Mouse (Mus musculus): ENCODE data around the gene Tmem38b. TPM values are rescaled to one million over a fixed set of nuclear protein-coding genes. Genes with fewer than 3 reads are reported as not detected.

Gene Tmem38b
- polyA plus RNA-seq, 1 experiment from 2014 or later, result 8.0 TPM

DNA sequence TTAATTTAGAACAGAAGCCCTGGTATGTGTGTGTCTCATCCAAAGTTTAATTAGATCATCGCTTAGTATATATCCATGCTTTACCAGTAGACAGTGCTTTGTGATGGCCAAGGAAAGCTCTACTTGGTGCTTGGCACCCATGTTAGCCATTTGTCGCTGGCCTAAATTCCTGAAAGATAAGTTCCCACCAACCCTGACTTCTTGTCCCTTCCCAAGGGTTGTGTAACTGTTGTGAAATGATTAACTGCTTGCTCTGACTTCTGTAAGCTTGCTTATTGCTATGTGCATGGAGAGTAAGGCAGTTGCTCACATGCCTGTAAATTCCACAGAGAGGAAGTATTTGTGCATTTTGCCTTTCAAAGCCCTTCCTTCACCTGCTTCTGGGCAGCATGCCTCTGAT lies 4.7 kb downstream of the Tmem38b start:
- Histone ChIP-seq H3K4me1 (ENCODE audit: insufficient read depth) (0 out of 2 replicates have a peak, but pooled peaks cover under 1% of the 10 kb centered on the region), H3K9ac (no peak overlapping the region), H3K9me3 (ENCODE audit: low read depth, low read length) (no peaks in the 10 kb centered on the region), H3K36me3 (ENCODE audit: insufficient read depth) (no peaks in the 10 kb centered on the region), H3K27ac (ENCODE audit: low read depth) (no peak overlapping the region), H3K4me3 (ENCODE audit: low read depth, low read length) (no peak overlapping the region), H3K27me3 (ENCODE audit: insufficient read depth, low read length) (no peaks in the 10 kb centered on the region), H3K4me2 (no peak overlapping the region)
- ATAC-seq (ENCODE audit: insufficient read depth) (no peak), DNase-seq (no peak)
- WGBS, result 81% methylated on average over 2 of the region's 2 CpGs
- no peak for TF ChIP-seq CTCF (IDR thresholded peaks at IDR 0.05; ENCODE audit: low read depth)

DNA sequence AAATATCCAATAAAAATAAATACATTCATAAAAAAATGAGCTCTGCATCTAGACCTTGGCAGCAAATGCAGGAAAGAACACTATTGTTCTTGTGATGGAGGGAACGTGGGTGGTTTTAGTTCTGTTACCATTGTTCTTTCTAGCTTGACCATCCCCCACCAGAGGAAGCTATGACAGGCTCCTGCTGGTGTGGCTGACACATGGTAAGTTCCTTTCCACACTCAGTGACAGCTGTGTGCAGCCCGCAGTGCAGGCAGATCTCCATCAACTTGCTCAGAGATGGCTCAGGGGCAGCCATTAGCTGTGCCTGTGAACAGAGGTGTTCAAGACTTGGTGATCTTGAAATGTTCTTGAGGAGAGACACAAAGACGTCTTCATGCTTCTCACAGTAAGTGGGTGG lies 6.5 kb downstream of the Tmem38b start:
- Histone ChIP-seq H3K4me1 (ENCODE audit: insufficient read depth) (no peaks in the 10 kb centered on the region), H3K9me3 (ENCODE audit: low read depth, low read length) (no peaks in the 10 kb centered on the region), H3K36me3 (ENCODE audit: insufficient read depth) (no peaks in the 10 kb centered on the region), H3K27ac (ENCODE audit: low read depth) (no peak overlapping the region), H3K9ac (no peak overlapping the region), H3K4me3 (ENCODE audit: low read depth, low read length) (no peak overlapping the region), H3K27me3 (ENCODE audit: insufficient read depth, low read length) (no peaks in the 10 kb centered on the region), H3K4me2 (no peak overlapping the region)
- DNase-seq (peak; percentile 77), ATAC-seq (ENCODE audit: insufficient read depth) (peak; percentile 88)
- no peak for TF ChIP-seq CTCF (IDR thresholded peaks at IDR 0.05; ENCODE audit: low read depth)
- WGBS, result 25% methylated on average over 3 of the region's 3 CpGs

DNA sequence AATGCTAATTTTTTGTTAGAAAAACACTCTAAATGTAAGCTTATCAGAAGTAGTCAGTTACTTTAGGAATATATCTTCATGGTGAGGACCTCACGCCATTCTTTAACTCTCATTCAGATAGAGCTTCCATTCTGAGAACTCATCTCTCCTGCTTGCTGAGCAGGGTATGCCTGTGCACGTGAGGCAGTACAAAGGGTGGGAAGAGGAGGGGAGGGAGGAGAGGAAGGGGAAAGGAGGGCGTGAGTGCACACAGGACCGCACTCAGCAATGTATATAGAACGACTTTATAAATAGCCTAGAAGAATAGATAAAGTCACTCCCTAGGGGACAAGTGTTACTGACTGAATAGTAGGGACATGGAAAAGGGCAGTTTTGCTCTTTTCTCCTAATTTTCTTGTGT lies 11.1 kb downstream of the Tmem38b start:
- Histone ChIP-seq H3K9ac (no peak overlapping the region), H3K4me3 (ENCODE audit: low read depth, low read length) (no peak overlapping the region), H3K27ac (ENCODE audit: low read depth) (no peak overlapping the region), H3K4me2 (no peak overlapping the region), H3K27me3 (ENCODE audit: insufficient read depth, low read length) (no peaks in the 10 kb centered on the region), H3K36me3 (ENCODE audit: insufficient read depth) (no peaks in the 10 kb centered on the region), H3K9me3 (ENCODE audit: low read depth, low read length) (no peaks in the 10 kb centered on the region), H3K4me1 (ENCODE audit: insufficient read depth) (no peaks in the 10 kb centered on the region)
- WGBS, result 11% methylated on average over 5 of the region's 5 CpGs
- no peak for TF ChIP-seq CTCF (IDR thresholded peaks at IDR 0.05; ENCODE audit: low read depth)
- no peak for ATAC-seq (ENCODE audit: insufficient read depth)
- no peak for DNase-seq

DNA sequence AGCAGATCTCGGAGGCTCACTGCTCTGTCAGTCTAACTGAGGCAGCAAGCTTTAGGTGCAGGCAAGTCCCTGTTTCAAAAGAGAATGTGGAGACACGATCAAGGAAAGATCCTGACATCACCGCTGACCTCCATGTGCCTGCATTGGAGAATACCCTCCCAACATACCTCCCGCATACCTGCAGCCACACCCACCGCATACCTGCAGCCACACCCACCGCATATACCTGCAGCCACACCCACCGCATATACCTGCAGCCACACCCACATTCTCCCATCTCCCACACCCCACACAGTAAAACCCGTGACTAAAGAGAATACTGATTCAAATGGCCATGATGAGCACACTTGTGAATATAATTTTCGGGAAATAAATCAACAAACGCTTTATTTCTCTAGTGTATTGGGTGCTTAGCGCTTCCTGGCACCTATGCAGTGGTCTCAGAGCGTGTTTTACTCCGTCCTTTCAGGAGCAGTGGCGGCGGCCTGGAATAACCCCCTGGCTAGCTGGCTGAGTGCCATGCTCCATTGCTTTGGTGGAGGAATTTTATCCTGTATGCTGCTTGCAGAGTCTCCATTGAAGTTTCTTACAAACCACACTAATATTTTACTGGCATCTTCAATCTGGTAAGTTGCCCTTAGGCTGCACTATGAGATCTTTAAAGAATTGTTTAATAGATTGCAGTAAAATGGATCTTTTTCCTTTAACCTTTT lies 14.5 kb downstream of the Tmem38b start:
- Histone ChIP-seq H3K27ac (ENCODE audit: low read depth) (no peak overlapping the region), H3K27me3 (ENCODE audit: insufficient read depth, low read length) (no peaks in the 10 kb centered on the region), H3K4me2 (no peak overlapping the region), H3K9me3 (ENCODE audit: low read depth, low read length) (no peaks in the 10 kb centered on the region), H3K4me1 (ENCODE audit: insufficient read depth) (no peaks in the 10 kb centered on the region), H3K36me3 (ENCODE audit: insufficient read depth) (no peaks in the 10 kb centered on the region), H3K4me3 (ENCODE audit: low read depth, low read length) (no peak overlapping the region), H3K9ac (no peak overlapping the region)
- peak; percentile 68 for DNase-seq
- no peak for TF ChIP-seq CTCF (IDR thresholded peaks at IDR 0.05; ENCODE audit: low read depth)
- ATAC-seq (ENCODE audit: insufficient read depth), result no peak
- 74% methylated on average over 15 of the region's 15 CpGs for WGBS

DNA sequence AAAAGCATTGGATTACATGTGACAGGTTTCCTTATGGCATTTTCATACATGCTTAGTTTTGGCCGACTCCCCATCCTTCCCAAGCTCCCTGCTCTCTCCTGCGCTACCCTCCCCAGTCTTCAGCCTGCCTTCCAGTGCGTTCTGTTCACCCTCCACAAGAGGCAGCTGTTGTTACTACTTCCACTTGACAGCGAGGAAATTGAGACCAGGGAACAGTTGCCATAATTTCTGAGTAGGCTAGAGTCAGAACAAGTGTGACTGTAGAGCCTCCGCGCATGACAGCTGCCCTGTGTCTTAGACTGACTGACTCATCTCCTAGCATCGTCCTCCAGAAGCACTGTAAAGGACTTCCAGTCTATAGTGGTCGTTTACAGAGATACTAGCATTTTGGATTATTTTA lies 17.7 kb downstream of the Tmem38b start:
- H3K27me3 ChIP-seq (ENCODE audit: insufficient read depth, low read length), result no peaks in the 10 kb centered on the region
- no peak overlapping the region for H3K4me2 ChIP-seq
- no peak; the same call in 1 of the 2 replicates for TF ChIP-seq CTCF (IDR thresholded peaks at IDR 0.05; ENCODE audit: low read depth)
- H3K9me3 ChIP-seq (ENCODE audit: low read depth, low read length), result no peaks in the 10 kb centered on the region
- no peak overlapping the region for H3K27ac ChIP-seq (ENCODE audit: low read depth)
- H3K4me1 ChIP-seq (ENCODE audit: insufficient read depth), result no peaks in the 10 kb centered on the region
- DNase-seq (no peak), ATAC-seq (ENCODE audit: insufficient read depth) (no peak)
- no peak overlapping the region for H3K4me3 ChIP-seq (ENCODE audit: low read depth, low read length)
- H3K9ac ChIP-seq, result no peak overlapping the region
- 58% methylated on average over 8 of the region's 8 CpGs for WGBS
- H3K36me3 ChIP-seq (ENCODE audit: insufficient read depth), result no peaks in the 10 kb centered on the region

DNA sequence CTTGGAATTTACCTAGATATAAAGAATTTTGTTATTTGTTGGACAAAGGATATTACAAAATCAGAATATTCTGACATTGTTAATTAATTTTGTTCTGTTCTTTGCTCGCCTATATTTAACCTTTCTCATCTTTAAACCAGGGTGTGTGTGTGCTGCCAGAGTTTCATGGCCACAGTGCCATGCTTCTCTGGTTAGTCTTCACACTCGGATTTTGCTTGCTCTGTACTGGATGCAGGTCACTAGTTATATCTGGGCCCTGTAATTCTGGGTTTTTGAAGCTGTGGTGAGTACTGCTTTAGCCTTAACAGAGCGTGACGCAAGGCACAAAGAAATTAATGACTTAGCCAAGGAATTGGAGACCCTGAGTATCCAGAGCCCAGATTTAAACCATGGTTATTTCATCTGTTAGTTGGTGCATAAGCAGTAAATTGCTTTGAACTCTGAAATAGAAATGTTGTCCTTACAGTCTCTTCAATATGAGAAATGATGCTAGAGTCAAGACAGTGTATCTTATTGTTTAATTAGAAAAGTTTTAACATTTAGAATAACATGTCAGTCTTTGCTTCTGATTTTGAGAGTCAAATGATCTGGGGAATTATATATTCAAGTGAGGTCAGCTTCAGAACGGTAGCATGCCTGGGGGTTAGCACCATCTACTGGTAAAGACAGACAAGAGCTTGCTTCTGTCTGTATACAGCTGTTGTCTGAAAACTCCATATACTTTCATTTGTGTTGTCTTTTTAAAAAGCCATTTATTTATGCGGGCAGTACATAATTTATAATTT lies 19.2 kb downstream of the Tmem38b start:
- Histone ChIP-seq H3K9ac (no peak overlapping the region), H3K4me1 (ENCODE audit: insufficient read depth) (no peaks in the 10 kb centered on the region), H3K27me3 (ENCODE audit: insufficient read depth, low read length) (no peaks in the 10 kb centered on the region), H3K36me3 (ENCODE audit: insufficient read depth) (no peaks in the 10 kb centered on the region), H3K27ac (ENCODE audit: low read depth) (no peak overlapping the region), H3K4me3 (ENCODE audit: low read depth, low read length) (no peak overlapping the region), H3K4me2 (no peak overlapping the region), H3K9me3 (ENCODE audit: low read depth, low read length) (no peaks in the 10 kb centered on the region)
- ATAC-seq (ENCODE audit: insufficient read depth) (no peak), DNase-seq (peak; percentile 83)
- TF ChIP-seq CTCF (IDR thresholded peaks at IDR 0.05; ENCODE audit: low read depth), result peak; percentile 76
- 50% methylated on average over 6 of the region's 6 CpGs for WGBS

DNA sequence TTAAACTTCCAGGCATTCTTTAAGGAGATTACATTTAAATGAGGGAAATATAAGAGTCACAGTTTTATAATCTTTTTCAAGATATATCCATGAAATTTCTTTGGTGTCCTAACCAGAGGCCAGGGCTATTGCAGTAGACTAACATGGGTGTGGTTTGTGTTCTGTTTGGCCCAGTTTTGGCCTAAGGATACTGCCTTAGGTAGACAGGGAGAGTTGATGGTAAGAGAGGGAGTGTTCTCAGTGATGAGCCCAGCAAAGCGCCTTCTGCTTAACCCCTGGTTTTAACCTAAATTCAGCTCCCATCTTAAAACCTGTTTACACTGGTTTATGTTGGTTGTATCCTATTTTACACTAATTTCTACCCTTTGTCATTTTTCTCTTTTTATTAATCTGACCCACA lies 19.8 kb downstream of the Tmem38b start:
- no peaks in the 10 kb centered on the region for H3K27me3 ChIP-seq (ENCODE audit: insufficient read depth, low read length)
- H3K4me1 ChIP-seq (ENCODE audit: insufficient read depth), result no peaks in the 10 kb centered on the region
- DNase-seq (no peak), ATAC-seq (ENCODE audit: insufficient read depth) (no peak)
- TF ChIP-seq CTCF (IDR thresholded peaks at IDR 0.05; ENCODE audit: low read depth), result no peak
- 0 out of 2 replicates have a peak, but pooled peaks cover 2% of the 10 kb centered on the region for H3K36me3 ChIP-seq (ENCODE audit: insufficient read depth)
- 86% methylated on average over 1 of the region's 1 CpGs for WGBS
- H3K9ac ChIP-seq, result no peak overlapping the region
- no peak overlapping the region for H3K4me2 ChIP-seq
- H3K27ac ChIP-seq (ENCODE audit: low read depth), result no peak overlapping the region
- no peaks in the 10 kb centered on the region for H3K9me3 ChIP-seq (ENCODE audit: low read depth, low read length)
- no peak overlapping the region for H3K4me3 ChIP-seq (ENCODE audit: low read depth, low read length)

Measured in lung, embryonic 14.5 days (tissue).